Mouse (Mus musculus) left cerebral cortex, postnatal 14 days (tissue): ENCODE data around the gene Ppdpf. TPM values are rescaled to one million over a fixed set of nuclear protein-coding genes. Genes with fewer than 3 reads are reported as not detected.

ENCODE experiments used
- DNase-seq, 2 experiments: peaks; one replicate each; pipeline ENCODE4 v3.0.0; 2021 to 2022; ENCODE audit warnings: low spot score in 2 of 2, mixed read lengths in 1 of 2
- intact Hi-C: fragments of 180-260 bp; cut with DNase I; formaldehyde crosslinking; loops from one replicate; pipeline ENCODE4 v1.15.1; 2025
- long read RNA-seq, 2 experiments: library from polyadenylated mRNA; stranded (forward); transcript quantifications; one replicate each; pipeline ENCODE4 v2.0.0; 2021
- total RNA-seq, 2 experiments: library from RNA; stranded (reverse); gene quantifications; 2 replicates each; pipeline ENCODE4 v1.2.3; 2021

Gene Ppdpf
- total RNA-seq = 100 to 1,000 TPM; 114 to 118 TPM
- long read RNA-seq, experiment 1, transcript Ppdpf-202 (5 exons, 689 nt) = minor isoform, 15 of 117 reads
- long read RNA-seq, experiment 1, transcript Ppdpf-205 (3 exons, 771 nt) = major isoform, 29 of 117 reads
- long read RNA-seq, experiment 1, transcript Ppdpf-201 (5 exons, 1,160 nt) = minor isoform, 24 of 117 reads
- long read RNA-seq, experiment 1, transcript Ppdpf-206 (4 exons, 750 nt) = minor isoform, 19 of 117 reads
- long read RNA-seq, experiment 1, partial matches to known transcripts = 13 of 117 reads
- long read RNA-seq, experiment 1, other reads (novel, unspliced or antisense) = 6 of 117 reads
- long read RNA-seq, experiment 2, transcript Ppdpf-205 (3 exons, 771 nt) = major isoform, 22 of 118 reads
- long read RNA-seq, experiment 2, transcript Ppdpf-201 (5 exons, 1,160 nt) = major isoform, 22 of 118 reads
- long read RNA-seq, experiment 2, transcript Ppdpf-202 (5 exons, 689 nt) = minor isoform, 20 of 118 reads
- long read RNA-seq, experiment 2, transcript Ppdpf-206 (4 exons, 750 nt) = minor isoform, 20 of 118 reads
- long read RNA-seq, experiment 2, partial matches to known transcripts = 14 of 118 reads
- long read RNA-seq, experiment 2, other reads (novel, unspliced or antisense) = 4 of 118 reads

GRCm38 (mm10) chr2:181187121-181188000, at the start of gene Ppdpf:
TSS of gene Ppdpf (plus strand) at chr2:181187247.
- intact Hi-C loops = loop anchor here (2.0 kb wide), 1 partner anchor 119 kb away; no protein-coding TSS in a partner anchor
- peak; percentile 94 for DNase-seq

GRCm38 (mm10) chr2:181139641-181140193, 47.3 kb upstream of the Ppdpf start:
- no peak for DNase-seq
- intact Hi-C loops = no loop called here

GRCm38 (mm10) chr2:181142703-181143135, 44.3 kb upstream of the Ppdpf start:
- intact Hi-C loops = no loop called here
- DNase-seq = peak; percentile 69 to 89

- intact Hi-C loops = no loop called here
- DNase-seq = no peak
Observed at GRCm38 (mm10) chr2:181143509-181144276, 43.4 kb upstream of the Ppdpf start.

- no peak for DNase-seq
- intact Hi-C loops = no loop called here
Observed at GRCm38 (mm10) chr2:181144675-181145074, 42.4 kb upstream of the Ppdpf start.

- intact Hi-C loops = no loop called here
- DNase-seq = no peak
Observed at GRCm38 (mm10) chr2:181146976-181147545, 40.0 kb upstream of the Ppdpf start.

- peak in 1 of 2 experiments; percentile 29 for DNase-seq
- intact Hi-C loops = no loop called here
Observed at GRCm38 (mm10) chr2:181147546-181148317, 39.3 kb upstream of the Ppdpf start.

- intact Hi-C loops = no loop called here
- DNase-seq = no peak
Observed at GRCm38 (mm10) chr2:181148318-181148955, 38.6 kb upstream of the Ppdpf start.

- intact Hi-C loops = no loop called here
- DNase-seq = peak in 1 of 2 experiments; percentile 81
Observed at GRCm38 (mm10) chr2:181150281-181150680, 36.8 kb upstream of the Ppdpf start.

- intact Hi-C loops = no loop called here
- DNase-seq = no peak
Observed at GRCm38 (mm10) chr2:181152701-181153100, 34.3 kb upstream of the Ppdpf start.

GRCm38 (mm10) chr2:181153131-181153530, 33.9 kb upstream of the Ppdpf start:
- DNase-seq = no peak

GRCm38 (mm10) chr2:181153837-181154236, 33.2 kb upstream of the Ppdpf start:
- DNase-seq = no peak
- intact Hi-C loops = no loop called here

More at GRCm38 (mm10) chr2:181153131-181153530, 33.9 kb upstream of the Ppdpf start:
- intact Hi-C loops = no loop called here

GRCm38 (mm10) chr2:181154361-181154760, 32.7 kb upstream of the Ppdpf start:
- DNase-seq = no peak
- intact Hi-C loops = no loop called here

GRCm38 (mm10) chr2:181154831-181155415, 32.1 kb upstream of the Ppdpf start:
- no peak for DNase-seq
- intact Hi-C loops = no loop called here

GRCm38 (mm10) chr2:181155801-181156200, 31.2 kb upstream of the Ppdpf start:
- intact Hi-C loops = loop anchor here (2.0 kb wide), 1 partner anchor 35 kb away; no protein-coding TSS in a partner anchor
- DNase-seq = no peak

- peak; percentile 86 to 88 for DNase-seq
- intact Hi-C loops = loop anchor here (2.0 kb wide), 1 partner anchor 36 kb away; no protein-coding TSS in a partner anchor
Observed at GRCm38 (mm10) chr2:181156248-181157121, 30.6 kb upstream of the Ppdpf start, which contains the start of gene Eef1a2. TSS of gene Eef1a2 (minus strand) at chr2:181157014.
